Mouse (Mus musculus) small intestine, adult 2 months (tissue): ENCODE data around the gene Apol11b. TPM values are rescaled to one million over a fixed set of nuclear protein-coding genes. Genes with fewer than 3 reads are reported as not detected.
A peak's percentile ranks its signal among the peaks of the same experiment; 100 is the strongest.
"Not testable (repeated sequence)": the region's sequence is repeated elsewhere in the genome, so short reads cannot be mapped to it uniquely, and the experiment has no call there.

Experiments
- H3K27ac ChIP-seq: fragments of 200-500 bp; 2 replicates; pipeline ENCODE4 v1.5.1; 2012; ENCODE audit warnings: low read depth, low read length, control low read depth, inconsistent platforms; ENCODE audit not compliant: insufficient read depth
- H3K27me3 ChIP-seq: fragments of 200-500 bp; 2 replicates; pipeline ENCODE4 v1.6.1; 2012; ENCODE audit warnings: mild to moderate bottlenecking, moderate library complexity, low read length, inconsistent platforms; ENCODE audit not compliant: control insufficient read depth, insufficient read depth
- H3K36me3 ChIP-seq: fragments of 200-500 bp; 2 replicates; pipeline ENCODE4 v1.6.1; 2012; ENCODE audit warnings: mild to moderate bottlenecking, low read length, control low read depth, inconsistent platforms; ENCODE audit not compliant: control insufficient read depth, insufficient read depth
- H3K4me1 ChIP-seq: fragments of 200-500 bp; 2 replicates; pipeline ENCODE4 v1.6.1; 2012; ENCODE audit warnings: low read length, inconsistent platforms, mixed read lengths; ENCODE audit not compliant: control insufficient read depth, insufficient read depth, insufficient read length
- H3K4me3 ChIP-seq: fragments of 200-500 bp; 2 replicates; pipeline ENCODE4 v1.5.1; 2012; ENCODE audit warnings: low read depth, mild to moderate bottlenecking, control low read depth, inconsistent platforms, low read length, moderate library complexity
- CTCF ChIP-seq: fragments of 200-500 bp; IDR thresholded peaks from 2 replicates; pipeline ENCODE4 v1.5.1; 2012; ENCODE audit warnings: low read depth, mild to moderate bottlenecking, control low read depth, inconsistent platforms, low read length, moderate library complexity, mixed read lengths; ENCODE audit not compliant: insufficient replicate concordance, insufficient read length; ENCODE audit errors: extremely low read depth
- WGBS: fragments of 180-500 bp; shearing (Covaris S2); methylation state at CpG from one replicate; pipeline ENCODE4 v1.1.7; 2018; 5-methylcytosine and 5-hydroxymethylcytosine counted together
- polyA plus RNA-seq: library from polyadenylated mRNA; depleted of rRNA; stranded (reverse); fragments of >200 nt; gene quantifications from 2 replicates; pipeline ENCODE4 v1.2.3, GENCODE M21; 2012; rRNA removed

The Apol11b gene
- 0.22 TPM in 1 of 2 replicates, not detected in the other for polyA plus RNA-seq

GRCm38 (mm10) chr15:77643176-77643575 is at the start of gene Apol11b:
Apol11b (minus strand) TSS chr15:77643286.
- H3K27ac ChIP-seq, H3K36me3 ChIP-seq, H3K4me1 ChIP-seq, H3K27me3 ChIP-seq, H3K4me3 ChIP-seq: not testable (repeated sequence)
- 53% methylated on average over 2 of the region's 2 CpGs for WGBS

GRCm38 (mm10) chr15:77691532-77692311 is 48.6 kb upstream of the Apol11b start:
- not testable (repeated sequence) for H3K36me3 ChIP-seq, H3K4me1 ChIP-seq, H3K27me3 ChIP-seq, H3K27ac ChIP-seq
- WGBS: 8% methylated on average over 20 of the region's 20 CpGs
- peak overlapping the region; percentile 32 for H3K4me3 ChIP-seq

GRCm38 (mm10) chr15:77683944-77684343 is 40.9 kb upstream of the Apol11b start:
- H3K4me1 ChIP-seq, H3K36me3 ChIP-seq: not testable (repeated sequence)
- 8% methylated on average over 11 of the region's 11 CpGs for WGBS

GRCm38 (mm10) chr15:77674081-77674480 is 31.0 kb upstream of the Apol11b start:
- WGBS: 93% methylated on average over 1 of the region's 1 CpGs
- H3K36me3 ChIP-seq, H3K4me3 ChIP-seq, H3K4me1 ChIP-seq, H3K27me3 ChIP-seq, H3K27ac ChIP-seq: not testable (repeated sequence)

More at GRCm38 (mm10) chr15:77683944-77684343, 40.9 kb upstream of the Apol11b start:
- H3K27ac ChIP-seq, H3K4me3 ChIP-seq, H3K27me3 ChIP-seq: not testable (repeated sequence)
- peak; percentile 46; the same call in 1 of the 2 replicates for TF ChIP-seq CTCF

- H3K4me1 ChIP-seq: peaks cover 13% of the 10 kb centered on the region; the same call in 1 of the 2 replicates
- not testable (repeated sequence) for H3K27me3 ChIP-seq, H3K36me3 ChIP-seq, H3K4me3 ChIP-seq
- peak overlapping the region; percentile 70 for H3K27ac ChIP-seq
- 23% methylated on average over 2 of the region's 2 CpGs for WGBS
Observed at GRCm38 (mm10) chr15:77661841-77662240, 18.8 kb upstream of the Apol11b start.

GRCm38 (mm10) chr15:77659773-77660172 is 16.7 kb upstream of the Apol11b start:
- not testable (repeated sequence) for H3K36me3 ChIP-seq, H3K27me3 ChIP-seq, H3K4me3 ChIP-seq
- WGBS: 17% methylated on average over 1 of the region's 1 CpGs
- peaks cover 13% of the 10 kb centered on the region; the same call in 1 of the 2 replicates for H3K4me1 ChIP-seq
- 0 out of 2 replicates have a peak overlapping the region, but pooled peaks have one; percentile 41 for H3K27ac ChIP-seq

GRCm38 (mm10) chr15:77651143-77651542 is 8.1 kb upstream of the Apol11b start:
- not testable (repeated sequence) for H3K27ac ChIP-seq, H3K4me1 ChIP-seq, H3K36me3 ChIP-seq, H3K4me3 ChIP-seq, H3K27me3 ChIP-seq

GRCm38 (mm10) chr15:77629822-77630221 is 13.3 kb downstream of the Apol11b start:
- not testable (repeated sequence) for H3K27ac ChIP-seq, H3K4me1 ChIP-seq, H3K36me3 ChIP-seq, H3K27me3 ChIP-seq, H3K4me3 ChIP-seq
- WGBS: 91% methylated on average over 3 of the region's 3 CpGs

- H3K4me3 ChIP-seq, H3K36me3 ChIP-seq, H3K27me3 ChIP-seq, H3K4me1 ChIP-seq, H3K27ac ChIP-seq: not testable (repeated sequence)
- 27% methylated on average over 9 of the region's 9 CpGs for WGBS
Observed at GRCm38 (mm10) chr15:77628647-77629046, 14.4 kb downstream of the Apol11b start.

- WGBS: 82% methylated on average over 4 of the region's 4 CpGs
- H3K4me3 ChIP-seq, H3K27me3 ChIP-seq, H3K4me1 ChIP-seq, H3K36me3 ChIP-seq, H3K27ac ChIP-seq: not testable (repeated sequence)
Observed at GRCm38 (mm10) chr15:77626471-77626870, 16.6 kb downstream of the Apol11b start.
